Comparison of ENCODE assay signal across 7 mouse cellular contexts in genomic region chr17:27240556-27241457, GRCm38 (mm10). TPM values are rescaled to one million over a fixed set of nuclear protein-coding genes. Genes with fewer than 3 reads are reported as not detected.
DNase-seq lines count a peak whose midpoint lies in the region; ATAC-seq and TF ChIP-seq lines count a peak whose summit lies in the region.

No protein-coding gene starts in this region.

- H3K4me3 ChIP-seq in ES-Bruce4 (ENCODE audit: low read depth, low read length): no peak overlapping the region
- H3K4me3 ChIP-seq in embryonic facial prominence, embryonic 13.5 days: no peak overlapping the region
- no peak overlapping the region for H3K4me3 ChIP-seq in heart, embryonic 14.5 days (ENCODE audit: control insufficient read depth in 1 of 2, insufficient read depth in 1 of 2, low read depth in 1 of 2, low read length in 2 of 2)
- no peak overlapping the region for H3K4me3 ChIP-seq in lung, embryonic 15.5 days

- no peak for TF ChIP-seq POLR2A in ES-Bruce4 (IDR thresholded peaks at IDR 0.05; ENCODE audit: insufficient read depth, low read length)

- TF ChIP-seq EP300 in ES-Bruce4 (IDR thresholded peaks at IDR 0.05; ENCODE audit: insufficient read depth, low read depth, low read length): peak; percentile 95

- no peak overlapping the region for H3K9ac ChIP-seq in ES-Bruce4 (ENCODE audit: low read depth, poor library complexity, severe bottlenecking)
- no peak overlapping the region for H3K9ac ChIP-seq in embryonic facial prominence, embryonic 13.5 days
- no peak overlapping the region for H3K9ac ChIP-seq in heart, embryonic 14.5 days (ENCODE audit: low read length)
- no peak overlapping the region for H3K9ac ChIP-seq in lung, embryonic 15.5 days

- H3K27ac ChIP-seq in ES-Bruce4 (ENCODE audit: insufficient read depth, low read length): peak overlapping the region; percentile 70
- 0 out of 2 replicates have a peak overlapping the region, but pooled peaks have one; percentile 16 for H3K27ac ChIP-seq in embryonic facial prominence, embryonic 13.5 days
- no peak overlapping the region for H3K27ac ChIP-seq in heart, embryonic 14.5 days (replicated peaks in 1 of 2; ENCODE audit: control insufficient read depth in 1 of 2, insufficient read depth in 1 of 2, low read depth in 2 of 2, low read length in 2 of 2)
- peak overlapping the region; percentile 64 for H3K27ac ChIP-seq in lung, embryonic 15.5 days

- ATAC-seq in embryonic facial prominence, embryonic 13.5 days (ENCODE audit: insufficient number of reproducible peaks, insufficient read depth, low FRiP score, low TSS enrichment, low read depth): 0 out of 2 replicates have a peak, but pooled peaks have one; percentile 6
- peak; percentile 44 for ATAC-seq in heart, embryonic 14.5 days (ENCODE audit: insufficient number of reproducible peaks, insufficient read depth, low FRiP score, low read depth)
- ATAC-seq in lung, embryonic 15.5 days (ENCODE audit: borderline replicate concordance, extremely low read depth, low FRiP score, low TSS enrichment): peak; percentile 63

- peaks cover 10% of the 10 kb centered on the region for H3K4me1 ChIP-seq in ES-Bruce4 (ENCODE audit: control insufficient read depth, insufficient read depth, low read length)
- H3K4me1 ChIP-seq in embryonic facial prominence, embryonic 13.5 days: peaks cover 25% of the 10 kb centered on the region
- peaks cover 36 to 41% of the 10 kb centered on the region in 2 experiments for H3K4me1 ChIP-seq in heart, embryonic 14.5 days (ENCODE audit: control insufficient read depth in 2 of 2, insufficient read depth in 2 of 2, low read length in 2 of 2)
- H3K4me1 ChIP-seq in lung, embryonic 15.5 days: peaks cover 27% of the 10 kb centered on the region

- no peak for TF ChIP-seq CTCF in ES-Bruce4 (IDR thresholded peaks at IDR 0.05; ENCODE audit: low read depth, low read length)

- H3K27me3 ChIP-seq in ES-Bruce4 (ENCODE audit: control insufficient read depth, insufficient read depth, low read length, poor library complexity, severe bottlenecking): no peaks in the 10 kb centered on the region
- H3K27me3 ChIP-seq in embryonic facial prominence, embryonic 13.5 days: no peaks in the 10 kb centered on the region
- H3K27me3 ChIP-seq in heart, embryonic 14.5 days (ENCODE audit: control insufficient read depth, insufficient read depth, low read length): peaks cover 15% of the 10 kb centered on the region
- H3K27me3 ChIP-seq in lung, embryonic 15.5 days: no peaks in the 10 kb centered on the region

- DNase-seq in ZHBTc4 (ENCODE audit: low read depth, low spot score): peak; percentile 92
- DNase-seq in right cerebral cortex, postnatal 4 days: peak; percentile 80
- no peak for DNase-seq in thymus, postnatal 10 days (ENCODE audit: low spot score in 2 of 2)

- no peak overlapping the region for H3K4me2 ChIP-seq in embryonic facial prominence, embryonic 13.5 days
- H3K4me2 ChIP-seq in heart, embryonic 14.5 days (ENCODE audit: low read length): peak overlapping the region; percentile 5; the same call in 1 of the 2 replicates
- H3K4me2 ChIP-seq in lung, embryonic 15.5 days: 0 out of 2 replicates have a peak overlapping the region, but pooled peaks have one; percentile 10

- no peaks in the 10 kb centered on the region for H3K36me3 ChIP-seq in ES-Bruce4 (ENCODE audit: control insufficient read depth, insufficient read depth, low read length, poor library complexity, severe bottlenecking)
- H3K36me3 ChIP-seq in embryonic facial prominence, embryonic 13.5 days: no peaks in the 10 kb centered on the region
- H3K36me3 ChIP-seq in heart, embryonic 14.5 days (ENCODE audit: control insufficient read depth, insufficient read depth, low read length): no peaks in the 10 kb centered on the region
- no peaks in the 10 kb centered on the region for H3K36me3 ChIP-seq in lung, embryonic 15.5 days

- H3K9me3 ChIP-seq in ES-Bruce4 (replicated peaks; ENCODE audit: control insufficient read depth, insufficient read depth, low read length, poor library complexity, severe bottlenecking): no peaks in the 10 kb centered on the region
- no peaks in the 10 kb centered on the region for H3K9me3 ChIP-seq in embryonic facial prominence, embryonic 13.5 days
- no peaks in the 10 kb centered on the region for H3K9me3 ChIP-seq in heart, embryonic 14.5 days (ENCODE audit: control insufficient read depth, low read length)
- H3K9me3 ChIP-seq in lung, embryonic 15.5 days: no peaks in the 10 kb centered on the region

- WGBS in embryonic facial prominence, embryonic 13.5 days: 32% methylated on average over 15 of the region's 15 CpGs
- WGBS in heart, embryonic 14.5 days: 30% methylated on average over 15 of the region's 15 CpGs
- WGBS in lung, embryonic 15.5 days: 21% methylated on average over 15 of the region's 15 CpGs

RNA-seq across cellular contexts. Expression of gene Lemd2, which starts 36.5 kb away (rescaled TPM):
- polyA plus RNA-seq in ES-Bruce4 (2011; ENCODE audit: insufficient read depth, insufficient read length, low read depth, missing spikeins): 31.6 and 38.7 TPM in 2 replicates
- polyA plus RNA-seq in embryonic facial prominence, embryonic 13.5 days (2015; fragmentation: Nextera tagmentation; extraction: Ambion mirVana): 18.0 and 20.8 TPM in 2 replicates
- polyA plus RNA-seq in heart, embryonic 14.5 days (2014; fragmentation: Nextera tagmentation; extraction: Ambion mirVana): 9.1 and 12.8 TPM in 2 replicates
- 16.1 and 17.2 TPM in 2 replicates for polyA plus RNA-seq in lung, embryonic 15.5 days (2015; fragmentation: Nextera tagmentation; extraction: Ambion mirVana)

Comparison
In these comparisons a context has a peak if more than half of its experiments do, and no peak if none do; other contexts are left out.
1. H3K27ac ChIP-seq: peak in ES-Bruce4 (single experiment), embryonic facial prominence, embryonic 13.5 days (single experiment) and lung, embryonic 15.5 days (single experiment); none in heart, embryonic 14.5 days (0 of 2).
2. DNase-seq: peak in ZHBTc4 (single experiment) and right cerebral cortex, postnatal 4 days (single experiment); none in thymus, postnatal 10 days (0 of 2).
3. ATAC-seq: peak in every context shown above with its lines; median percentile 63 in lung, embryonic 15.5 days; 44 in heart, embryonic 14.5 days; 6 in embryonic facial prominence, embryonic 13.5 days.